Mouse (Mus musculus) myocyte (in vitro differentiated cells): ENCODE data around the gene Hspg2. TPM values are rescaled to one million over a fixed set of nuclear protein-coding genes. Genes with fewer than 3 reads are reported as not detected.

Source experiments
- H3K27me3 ChIP-seq: one replicate; pipeline ENCODE4 v1.6.1; 2011; ENCODE audit not compliant: control insufficient read depth, insufficient read depth, insufficient read length
- H3K36me3 ChIP-seq: one replicate; pipeline ENCODE4 v1.6.1; 2011; ENCODE audit not compliant: control insufficient read depth, insufficient read depth
- H3K4me2 ChIP-seq: one replicate; pipeline ENCODE4 v1.6.1; 2011; ENCODE audit warnings: low read depth, control low read depth
- H3K4me3 ChIP-seq: one replicate; pipeline ENCODE4 v1.5.1; 2011; ENCODE audit warnings: mild to moderate bottlenecking, control low read depth, moderate library complexity
- H3K79me2 ChIP-seq: one replicate; pipeline ENCODE4 v1.6.1; 2011; ENCODE audit not compliant: control insufficient read depth, insufficient read depth
- H3ac ChIP-seq: one replicate; pipeline ENCODE4 v1.6.1; 2011; ENCODE audit not compliant: control insufficient read depth, insufficient read length
- CEBPB ChIP-seq: IDR thresholded peaks from 2 replicates; pipeline ENCODE4 v1.6.1; 2011; ENCODE audit warnings: mild to moderate bottlenecking, moderate library complexity; ENCODE audit not compliant: poor library complexity, insufficient read depth, severe bottlenecking
- E2F4 ChIP-seq: IDR thresholded peaks from one replicate; pipeline ENCODE4 v1.6.1; 2011; ENCODE audit warnings: mild to moderate bottlenecking, control low read depth, moderate library complexity; ENCODE audit not compliant: insufficient read depth
- MAX ChIP-seq: IDR thresholded peaks from one replicate; pipeline ENCODE4 v1.6.1; 2011; ENCODE audit warnings: low read depth, mild to moderate bottlenecking, control low read depth
- MYOD1 ChIP-seq, 3 experiments: IDR thresholded peaks; one replicate each; pipeline ENCODE4 v1.6.1; 2011; ENCODE audit warnings: control low read depth in 2 of 3, low read depth in 2 of 3, mild to moderate bottlenecking in 2 of 3, moderate library complexity in 1 of 3; ENCODE audit not compliant: insufficient read length in 2 of 3, control insufficient read depth in 1 of 3
- MYOG ChIP-seq, 3 experiments: IDR thresholded peaks; one replicate each; pipeline ENCODE4 v1.6.1; 2011; ENCODE audit warnings: control low read depth in 2 of 3, low read depth in 2 of 3, mild to moderate bottlenecking in 2 of 3; ENCODE audit not compliant: insufficient read length in 2 of 3, control insufficient read depth in 1 of 3, insufficient read depth in 1 of 3
- POLR2A ChIP-seq: IDR thresholded peaks from one replicate; pipeline ENCODE4 v1.6.1; 2011; ENCODE audit warnings: low read depth, mild to moderate bottlenecking, control low read depth, moderate library complexity; ENCODE audit not compliant: insufficient read length
- POLR2AphosphoS2 ChIP-seq: IDR thresholded peaks from one replicate; pipeline ENCODE4 v1.6.1; 2011; ENCODE audit warnings: low read depth, control low read depth; ENCODE audit not compliant: insufficient read length
- REST ChIP-seq: IDR thresholded peaks from one replicate; pipeline ENCODE4 v1.6.1; 2011; ENCODE audit warnings: mild to moderate bottlenecking, control low read depth, moderate library complexity; ENCODE audit not compliant: insufficient read depth, insufficient read length
- SRF ChIP-seq: IDR thresholded peaks from one replicate; pipeline ENCODE4 v1.6.1; 2011; ENCODE audit warnings: low read depth; ENCODE audit not compliant: control insufficient read depth, insufficient read length
- TCF12 ChIP-seq: IDR thresholded peaks from one replicate; pipeline ENCODE4 v1.6.1; 2011; ENCODE audit warnings: mild to moderate bottlenecking, control low read depth; ENCODE audit not compliant: poor library complexity, insufficient read depth, severe bottlenecking
- TCF3 ChIP-seq: IDR thresholded peaks from one replicate; pipeline ENCODE4 v1.6.1; 2011; ENCODE audit warnings: low read depth, control low read depth; ENCODE audit not compliant: insufficient read length
- USF1 ChIP-seq: IDR thresholded peaks from one replicate; pipeline ENCODE4 v1.6.1; 2011; ENCODE audit warnings: low read depth, mild to moderate bottlenecking, control low read depth, moderate library complexity
- polyA plus RNA-seq: library from polyadenylated mRNA; unstranded; fragments of >200 nt; fragmentation: generic; extraction: Trizol; gene quantifications from one replicate; pipeline ENCODE4 v1.2.1, GENCODE M21; 2012; ENCODE audit warnings: missing spikeins

Gene Hspg2
- polyA plus RNA-seq, 1 experiment, result 209 TPM

GRCm38 (mm10) chr4:137454582-137454981 is 14.0 kb upstream of the Hspg2 start:
- H3K27me3 ChIP-seq, result no peaks in the 10 kb centered on the region
- H3ac ChIP-seq, result no peak overlapping the region
- H3K4me3 ChIP-seq, result no peak overlapping the region
- H3K79me2 ChIP-seq, result no peaks in the 10 kb centered on the region
- H3K36me3 ChIP-seq, result no peaks in the 10 kb centered on the region
- no peak overlapping the region for H3K4me2 ChIP-seq
- TF ChIP-seq POLR2A (no peak), SRF (no peak), REST (no peak), MAX (no peak), USF1 (no peak)

DNA sequence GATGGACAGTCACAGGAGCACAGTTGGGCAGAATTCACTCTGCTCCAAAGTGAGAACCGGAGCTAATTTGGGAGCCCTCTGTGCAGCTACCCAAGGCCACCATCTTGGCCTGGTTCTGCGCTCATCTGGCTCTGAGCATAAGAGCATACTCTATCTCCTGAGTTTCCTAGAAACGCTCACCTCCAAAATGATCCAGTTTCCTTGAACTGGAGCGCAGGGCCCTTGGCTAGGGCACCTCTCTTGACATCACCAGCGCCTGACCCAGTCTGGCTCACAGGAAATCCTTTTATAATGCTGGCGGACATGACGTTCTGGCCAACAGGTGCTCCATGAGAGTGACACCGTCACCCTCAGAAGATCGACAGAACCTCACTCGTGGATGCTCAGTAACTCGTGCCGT is 12.0 kb upstream of the Hspg2 start:
- no peaks in the 10 kb centered on the region for H3K27me3 ChIP-seq
- TF ChIP-seq CEBPB, result no peak
- H3K36me3 ChIP-seq, result no peaks in the 10 kb centered on the region
- no peak overlapping the region for H3K4me2 ChIP-seq
- no peak overlapping the region for H3ac ChIP-seq
- no peak overlapping the region for H3K4me3 ChIP-seq
- H3K79me2 ChIP-seq, result no peaks in the 10 kb centered on the region

DNA sequence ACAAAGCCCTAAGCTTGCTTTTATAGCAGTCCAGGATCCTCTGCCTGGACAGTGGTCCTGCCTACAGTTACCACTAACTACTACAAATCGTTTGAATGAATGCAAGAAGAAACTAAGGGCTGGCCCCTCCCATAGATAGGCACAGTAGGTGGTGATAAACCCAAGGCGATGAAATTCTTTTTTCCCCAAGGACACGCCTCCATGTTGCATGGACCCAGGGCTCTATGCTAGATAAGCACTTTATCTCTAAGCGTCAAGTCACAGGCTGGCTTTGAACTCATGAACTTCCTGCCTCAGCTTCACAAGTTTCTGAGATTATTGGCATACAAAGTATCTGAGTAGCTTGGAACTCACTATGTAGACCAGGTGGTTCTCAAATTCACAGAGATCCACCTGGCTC is 11.3 kb upstream of the Hspg2 start:
- Histone ChIP-seq H3K27me3 (no peaks in the 10 kb centered on the region), H3K36me3 (no peaks in the 10 kb centered on the region), H3ac (no peak overlapping the region), H3K4me2 (no peak overlapping the region), H3K79me2 (no peaks in the 10 kb centered on the region), H3K4me3 (no peak overlapping the region)
- TF ChIP-seq CEBPB, result no peak
- TF ChIP-seq TCF12, result no peak
- no peak for TF ChIP-seq E2F4

DNA sequence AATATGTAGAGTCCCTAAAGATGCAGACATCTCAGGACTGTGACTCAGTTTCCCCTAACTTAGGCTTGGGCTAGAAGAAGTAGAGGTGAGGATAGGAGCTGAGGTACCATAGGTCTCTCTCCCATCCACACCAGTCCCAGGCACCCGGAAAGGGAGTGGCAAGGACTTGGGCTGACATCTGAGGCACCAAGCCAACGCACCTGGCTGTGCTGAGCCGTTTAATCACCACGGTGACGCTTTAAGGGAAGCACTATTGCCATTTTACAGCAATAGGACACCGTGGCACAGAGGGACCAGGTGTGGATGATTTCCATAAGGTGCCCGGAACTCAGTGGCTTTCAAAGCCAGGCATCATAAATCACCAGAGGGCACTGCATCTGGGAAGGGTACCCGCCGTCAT is 10.3 kb upstream of the Hspg2 start:
- no peak overlapping the region for H3K4me2 ChIP-seq
- no peaks in the 10 kb centered on the region for H3K36me3 ChIP-seq
- H3K27me3 ChIP-seq, result no peaks in the 10 kb centered on the region
- H3K4me3 ChIP-seq, result no peak overlapping the region
- no peaks in the 10 kb centered on the region for H3K79me2 ChIP-seq
- TF ChIP-seq MYOD1 (IDR thresholded peaks at IDR 0.05; ENCODE audit: control insufficient read depth in 1 of 3, insufficient read length in 2 of 3, low read depth in 2 of 3), result peak in 1 of 3 experiments; percentile 18
- no peak for TF ChIP-seq TCF12
- H3ac ChIP-seq, result no peak overlapping the region

DNA sequence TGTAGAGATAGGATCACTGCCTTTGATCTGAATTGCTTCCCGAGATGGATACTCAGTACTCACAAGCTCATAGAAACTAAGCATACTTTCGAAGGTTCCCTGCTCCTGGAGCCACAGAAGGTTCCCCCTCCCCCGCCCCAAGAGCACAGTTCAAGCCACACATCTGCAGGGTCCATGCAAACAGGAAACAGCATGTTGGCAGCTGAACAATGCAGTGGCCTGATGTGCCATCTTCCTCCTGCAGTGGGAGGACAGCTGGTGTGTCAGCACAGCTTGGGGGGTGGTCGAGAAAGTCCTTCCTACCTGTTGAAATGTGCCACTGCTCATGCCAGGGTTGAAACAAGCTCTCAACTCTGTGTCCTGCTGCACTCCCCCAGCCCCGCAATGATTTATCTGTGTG is 9.7 kb upstream of the Hspg2 start:
- no peak overlapping the region for H3K4me2 ChIP-seq
- H3K4me3 ChIP-seq, result no peak overlapping the region
- no peaks in the 10 kb centered on the region for H3K36me3 ChIP-seq
- TF ChIP-seq MYOG (IDR thresholded peaks at IDR 0.05; ENCODE audit: control insufficient read depth in 1 of 3, insufficient read depth in 1 of 3, insufficient read length in 2 of 3, low read depth in 2 of 3) (no peak), MYOD1 (IDR thresholded peaks at IDR 0.05; ENCODE audit: control insufficient read depth in 1 of 3, insufficient read length in 2 of 3, low read depth in 2 of 3) (peak in 1 of 3 experiments; percentile 28)
- H3K79me2 ChIP-seq, result no peaks in the 10 kb centered on the region
- no peaks in the 10 kb centered on the region for H3K27me3 ChIP-seq
- no peak overlapping the region for H3ac ChIP-seq

- Histone ChIP-seq H3K4me2 (no peak overlapping the region), H3K27me3 (no peaks in the 10 kb centered on the region), H3K79me2 (no peaks in the 10 kb centered on the region), H3K36me3 (no peaks in the 10 kb centered on the region), H3K4me3 (no peak overlapping the region), H3ac (no peak overlapping the region)
- TF ChIP-seq MYOG (IDR thresholded peaks at IDR 0.05; ENCODE audit: control insufficient read depth in 1 of 3, insufficient read depth in 1 of 3, insufficient read length in 2 of 3, low read depth in 2 of 3) (no peak), POLR2AphosphoS2 (no peak), POLR2A (no peak), MYOD1 (IDR thresholded peaks at IDR 0.05; ENCODE audit: control insufficient read depth in 1 of 3, insufficient read length in 2 of 3, low read depth in 2 of 3) (no peak), SRF (no peak), MAX (no peak), TCF3 (no peak), CEBPB (no peak), E2F4 (no peak), TCF12 (no peak), REST (no peak), USF1 (no peak)
Observed at GRCm38 (mm10) chr4:137460676-137461075, 7.9 kb upstream of the Hspg2 start.
